Mouse (Mus musculus): ENCODE measurements around the gene Gpr146. TPM values are rescaled to one million over a fixed set of nuclear protein-coding genes. Genes with fewer than 3 reads are reported as not detected.

Gene Gpr146
- 15.4 and 15.9 TPM in 2 replicates for polyA plus RNA-seq (2012)

- no peak for TF ChIP-seq GATA1 (IDR thresholded peaks at IDR 0.05; ENCODE audit: low read length)
Measured at GRCm38 (mm10) chr5:139377468-139378270, at the start of gene Gpr146. Gene Gpr146, plus strand, starts transcription at chr5:139377697.

GRCm38 (mm10) chr5:139330766-139331165 lies 46.7 kb upstream of the Gpr146 start:
- TF ChIP-seq GATA1 (IDR thresholded peaks at IDR 0.05; ENCODE audit: low read length): no peak

GRCm38 (mm10) chr5:139331742-139332141 lies 45.8 kb upstream of the Gpr146 start:
- TF ChIP-seq GATA1 (IDR thresholded peaks at IDR 0.05; ENCODE audit: low read length): no peak

GRCm38 (mm10) chr5:139332590-139333272 lies 44.8 kb upstream of the Gpr146 start:
- TF ChIP-seq GATA1 (IDR thresholded peaks at IDR 0.05; ENCODE audit: low read length): no peak

GRCm38 (mm10) chr5:139333301-139334013 lies 44.0 kb upstream of the Gpr146 start:
- no peak for TF ChIP-seq GATA1 (IDR thresholded peaks at IDR 0.05; ENCODE audit: low read length)

- TF ChIP-seq GATA1 (IDR thresholded peaks at IDR 0.05; ENCODE audit: low read length): no peak
Measured at GRCm38 (mm10) chr5:139335634-139336033, 41.9 kb upstream of the Gpr146 start.

- no peak for TF ChIP-seq GATA1 (IDR thresholded peaks at IDR 0.05; ENCODE audit: low read length)
Measured at GRCm38 (mm10) chr5:139337826-139338370, 39.6 kb upstream of the Gpr146 start.

GRCm38 (mm10) chr5:139338403-139338802 lies 39.1 kb upstream of the Gpr146 start:
- no peak for TF ChIP-seq GATA1 (IDR thresholded peaks at IDR 0.05; ENCODE audit: low read length)

GRCm38 (mm10) chr5:139338891-139339290 lies 38.6 kb upstream of the Gpr146 start:
- no peak for TF ChIP-seq GATA1 (IDR thresholded peaks at IDR 0.05; ENCODE audit: low read length)

- no peak for TF ChIP-seq GATA1 (IDR thresholded peaks at IDR 0.05; ENCODE audit: low read length)
Measured at GRCm38 (mm10) chr5:139344021-139344686, 33.3 kb upstream of the Gpr146 start.

GRCm38 (mm10) chr5:139344687-139345363 lies 32.7 kb upstream of the Gpr146 start:
- TF ChIP-seq GATA1 (IDR thresholded peaks at IDR 0.05; ENCODE audit: low read length): no peak

- TF ChIP-seq GATA1 (IDR thresholded peaks at IDR 0.05; ENCODE audit: low read length): no peak
Measured at GRCm38 (mm10) chr5:139345364-139345714, 32.2 kb upstream of the Gpr146 start.

- TF ChIP-seq GATA1 (IDR thresholded peaks at IDR 0.05; ENCODE audit: low read length): no peak
Measured at GRCm38 (mm10) chr5:139347225-139347624, 30.3 kb upstream of the Gpr146 start.

- no peak for TF ChIP-seq GATA1 (IDR thresholded peaks at IDR 0.05; ENCODE audit: low read length)
Measured at GRCm38 (mm10) chr5:139349713-139350112, 27.8 kb upstream of the Gpr146 start.

- no peak for TF ChIP-seq GATA1 (IDR thresholded peaks at IDR 0.05; ENCODE audit: low read length)
Measured at GRCm38 (mm10) chr5:139351134-139351533, 26.4 kb upstream of the Gpr146 start, which contains the start of gene Cox19. Gene Cox19, minus strand, starts transcription at chr5:139351418.
